Mouse (Mus musculus) thymus, adult 18-20 months (tissue): Measurements from ENCODE around the gene Catsper1.

Source experiments
- DNase-seq, 2 experiments: peaks; one replicate each; pipeline ENCODE4 v3.0.0; 2022; ENCODE audit warnings: mixed read lengths in 2 of 2

Catsper1 gene

GRCm38 (mm10) chr19:5356080-5356479 is 20.5 kb downstream of the Catsper1 start:
- DNase-seq, result no peak

- DNase-seq, result no peak
Observed at GRCm38 (mm10) chr19:5362186-5362585, 26.6 kb downstream of the Catsper1 start.

GRCm38 (mm10) chr19:5364124-5364523 is 28.6 kb downstream of the Catsper1 start:
- no peak for DNase-seq

GRCm38 (mm10) chr19:5365751-5366150 is 30.2 kb downstream of the Catsper1 start:
- no peak for DNase-seq

GRCm38 (mm10) chr19:5366175-5367052 is 30.9 kb downstream of the Catsper1 start, which contains the start of gene Eif1ad:
Eif1ad (plus strand) TSS chr19:5366741.
- peak; percentile 83 to 88 for DNase-seq

GRCm38 (mm10) chr19:5367053-5367359 is 31.5 kb downstream of the Catsper1 start, which contains the start of gene Banf1:
Banf1 (minus strand) TSS chr19:5367168.
- DNase-seq, result no peak

GRCm38 (mm10) chr19:5367455-5367854 is 31.9 kb downstream of the Catsper1 start:
- DNase-seq, result no peak

- DNase-seq, result no peak
Observed at GRCm38 (mm10) chr19:5370932-5371331, 35.4 kb downstream of the Catsper1 start.

GRCm38 (mm10) chr19:5372724-5373123 is 37.2 kb downstream of the Catsper1 start:
- no peak for DNase-seq

- no peak for DNase-seq
Observed at GRCm38 (mm10) chr19:5374177-5374576, 38.6 kb downstream of the Catsper1 start.

GRCm38 (mm10) chr19:5374748-5375147 is 39.2 kb downstream of the Catsper1 start:
- no peak for DNase-seq

- DNase-seq, result no peak
Observed at GRCm38 (mm10) chr19:5377446-5377845, 41.9 kb downstream of the Catsper1 start.

- no peak for DNase-seq
Observed at GRCm38 (mm10) chr19:5383326-5383725, 47.8 kb downstream of the Catsper1 start.

- DNase-seq, result no peak
Observed at GRCm38 (mm10) chr19:5384715-5385114, 49.2 kb downstream of the Catsper1 start.

- no peak for DNase-seq
Observed at GRCm38 (mm10) chr19:5388011-5388441, 52.5 kb downstream of the Catsper1 start.

GRCm38 (mm10) chr19:5388588-5389242 is 53.2 kb downstream of the Catsper1 start, which contains the start of gene Sart1:
Sart1 (minus strand) TSS chr19:5388703.
- DNase-seq, result peak; percentile 93 to 94

- peak; percentile 69 to 83 for DNase-seq
Observed at GRCm38 (mm10) chr19:5389647-5390046, 54.1 kb downstream of the Catsper1 start.

- DNase-seq, result peak in 1 of 2 experiments; percentile 38
Observed at GRCm38 (mm10) chr19:5390416-5390815, 54.9 kb downstream of the Catsper1 start.

- no peak for DNase-seq
Observed at GRCm38 (mm10) chr19:5392892-5393291, 57.4 kb downstream of the Catsper1 start.
